Comparison of ENCODE assay signal across 21 mouse cellular contexts in the genomic region with DNA sequence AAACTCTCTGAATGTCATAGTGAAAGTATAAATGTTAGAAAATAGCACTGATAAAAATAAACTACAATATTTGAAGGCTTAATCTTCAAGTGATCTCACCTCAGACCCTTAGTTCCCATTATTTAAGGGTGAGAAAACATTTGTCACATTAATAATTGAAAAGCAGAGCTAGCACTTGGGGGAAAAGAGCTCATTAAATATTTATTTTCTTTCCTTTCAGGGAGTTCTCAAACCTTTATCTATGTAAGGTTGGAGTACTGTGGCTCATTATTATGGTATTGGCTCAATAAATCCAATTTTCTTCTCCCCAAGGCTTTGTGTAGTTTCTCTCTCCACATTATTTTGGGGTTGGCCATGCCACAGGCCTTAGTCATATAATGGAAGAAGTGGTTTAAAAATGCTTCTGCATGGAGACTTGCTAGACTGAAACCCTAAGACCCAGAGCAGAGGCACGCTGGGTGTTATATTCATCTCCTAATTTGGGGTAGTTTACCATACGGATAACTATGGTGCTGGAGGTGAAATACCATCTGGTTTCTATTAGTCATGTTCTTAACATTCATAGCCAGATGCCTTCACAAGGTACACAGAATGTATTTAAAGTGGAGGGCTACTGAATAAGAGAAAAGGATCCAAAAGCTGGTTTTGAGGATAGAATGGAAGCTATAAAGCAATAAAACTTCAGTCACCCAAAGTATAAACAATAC. TPM values are rescaled to one million over a fixed set of nuclear protein-coding genes. Genes with fewer than 3 reads are reported as not detected.
DNase-seq lines count a peak whose midpoint lies in the region; ATAC-seq lines count a peak whose summit lies in the region.
"Had no signal": no experiment of that assay in that cellular context is flagged by ENCODE, and none has a peak within 500 bp of the region (broad histone marks: within the 10 kb centered on the region; RNA-seq: fewer than 3 reads in every experiment).

No protein-coding gene starts in this region.

- H3K4me3 ChIP-seq in neural tube, embryonic 14.5 days (ENCODE audit: low read depth, low read length): no peak overlapping the region
- H3K4me3 ChIP-seq in midbrain, embryonic 14.5 days (replicated peaks; ENCODE audit: low read depth, low read length): no peak overlapping the region
- H3K4me3 ChIP-seq: erythroblast, embryonic 14.5 days; hindbrain, embryonic 10.5 days; liver, embryonic 12.5 days had no signal

- peak; percentile 65 for ATAC-seq in cerebellum, adult (ENCODE audit: insufficient number of reproducible peaks, low FRiP score, low TSS enrichment)
- 0 out of 2 replicates have a peak, but pooled peaks have one; percentile 14 for ATAC-seq in neural tube, embryonic 14.5 days (ENCODE audit: low read depth)
- peak; percentile 55; the same call in 1 of the 2 replicates for ATAC-seq in midbrain, embryonic 14.5 days (ENCODE audit: low FRiP score, low TSS enrichment)
- ATAC-seq: forebrain, embryonic 14.5 days; liver, embryonic 12.5 days had no signal

- 47% methylated on average over 2 of the region's 2 CpGs for WGBS in neural tube, embryonic 14.5 days
- 58% methylated on average over 2 of the region's 2 CpGs for WGBS in midbrain, embryonic 14.5 days

- H3K27me3 ChIP-seq in neural tube, embryonic 14.5 days (ENCODE audit: control insufficient read depth, insufficient read depth, low read length): no peaks in the 10 kb centered on the region
- no peaks in the 10 kb centered on the region for H3K27me3 ChIP-seq in midbrain, embryonic 14.5 days (ENCODE audit: control insufficient read depth, insufficient read depth, low read length)
- H3K27me3 ChIP-seq: liver, embryonic 12.5 days had no signal

- no peaks in the 10 kb centered on the region for H3K4me1 ChIP-seq in neural tube, embryonic 14.5 days (ENCODE audit: control insufficient read depth, insufficient read depth, low read length)
- no peaks in the 10 kb centered on the region for H3K4me1 ChIP-seq in midbrain, embryonic 14.5 days (ENCODE audit: control insufficient read depth, insufficient read depth, low read length)
- H3K4me1 ChIP-seq: hindbrain, embryonic 10.5 days; liver, embryonic 12.5 days had no signal

- DNase-seq in cerebellum, postnatal 10 days: no peak
- peak; percentile 6 for DNase-seq in layer of hippocampus, adult 11-12 months (ENCODE audit: low spot score)
- no peak for DNase-seq in layer of hippocampus, postnatal 36 days
- DNase-seq in neural tube, embryonic 10.5 days (ENCODE audit: extremely low spot score, low spot score): no peak
- DNase-seq in midbrain, embryonic 14.5 days: peak; percentile 24
- DNase-seq in gastrocnemius, adult 8-10 months (ENCODE audit: low spot score in 2 of 2): no peak
- DNase-seq: gastrocnemius, postnatal 14 days; kidney, adult 11 months; lung, embryonic 14.5 days; lung, postnatal 4 days; spleen, adult 18-20 months; thymus, adult 18-20 months had no signal

- no peak overlapping the region for H3K27ac ChIP-seq in neural tube, embryonic 14.5 days (ENCODE audit: low read depth, low read length)
- no peak overlapping the region for H3K27ac ChIP-seq in midbrain, embryonic 14.5 days (replicated peaks; ENCODE audit: low read depth, low read length)
- H3K27ac ChIP-seq: hindbrain, embryonic 10.5 days; kidney, postnatal 0 days; liver, embryonic 12.5 days had no signal

- H3K9ac ChIP-seq in neural tube, embryonic 14.5 days (replicated peaks; ENCODE audit: low read depth, low read length): no peak overlapping the region
- no peak overlapping the region for H3K9ac ChIP-seq in midbrain, embryonic 14.5 days (replicated peaks; ENCODE audit: low read length)
- H3K9ac ChIP-seq: liver, embryonic 12.5 days; lung, embryonic 14.5 days had no signal

- H3K36me3 ChIP-seq in neural tube, embryonic 14.5 days (ENCODE audit: control insufficient read depth, insufficient read depth, low read length): no peaks in the 10 kb centered on the region
- no peaks in the 10 kb centered on the region for H3K36me3 ChIP-seq in midbrain, embryonic 14.5 days (ENCODE audit: control insufficient read depth, insufficient read depth, low read length)
- H3K36me3 ChIP-seq: hindbrain, embryonic 10.5 days; liver, embryonic 12.5 days had no signal

- H3K4me2 ChIP-seq in neural tube, embryonic 14.5 days (ENCODE audit: low read depth, low read length): no peak overlapping the region
- no peak overlapping the region for H3K4me2 ChIP-seq in midbrain, embryonic 14.5 days (ENCODE audit: low read length)
- H3K4me2 ChIP-seq: liver, embryonic 12.5 days; lung, embryonic 14.5 days had no signal

- H3K9me3 ChIP-seq in neural tube, embryonic 14.5 days (ENCODE audit: control insufficient read depth, low read length): no peaks in the 10 kb centered on the region
- no peaks in the 10 kb centered on the region for H3K9me3 ChIP-seq in midbrain, embryonic 14.5 days (ENCODE audit: control insufficient read depth, low read length)
- H3K9me3 ChIP-seq: hindbrain, embryonic 10.5 days; liver, embryonic 12.5 days had no signal

RNA-seq across cellular contexts. Expression of a gene that starts 57.7 kb away (rescaled TPM):
- 1 to 10 TPM in 1 of 2 experiments, under 1 TPM in 1; 0.96 to 1.1 TPM for total RNA-seq in layer of hippocampus, postnatal 36 days (2021)
- 0.19 and 10.5 TPM in 2 replicates for polyA plus RNA-seq in neural tube, embryonic 14.5 days (2014; fragmentation: Nextera tagmentation; extraction: Ambion mirVana)
- polyA plus RNA-seq in midbrain, embryonic 14.5 days (2014; fragmentation: Nextera tagmentation; extraction: Ambion mirVana): 0.39 and 0.51 TPM in 2 replicates
- 1 to 10 TPM; 1.5 to 2.8 (median 2.4) TPM for total RNA-seq in gastrocnemius, adult 8-10 months (2022)
- total RNA-seq: MEL; neutrophil, adult 5-6 weeks had no signal
- polyA plus RNA-seq: erythroblast, embryonic 14.5 days; liver, embryonic 12.5 days had no signal

Comparison
In these comparisons a context has a peak if more than half of its experiments do, and no peak if none do; other contexts are left out.
1. DNase-seq: peak in layer of hippocampus, adult 11-12 months (single experiment) and midbrain, embryonic 14.5 days (single experiment); none in cerebellum, postnatal 10 days (0 of 2), layer of hippocampus, postnatal 36 days (0 of 2), neural tube, embryonic 10.5 days (single experiment) and gastrocnemius, adult 8-10 months (0 of 2).
2. ATAC-seq: peak in every context shown above with its lines; median percentile 65 in cerebellum, adult; 55 in midbrain, embryonic 14.5 days; 14 in neural tube, embryonic 14.5 days.